Mouse (Mus musculus): ENCODE data around the gene Eps8l2.

The Eps8l2 gene

DNA sequence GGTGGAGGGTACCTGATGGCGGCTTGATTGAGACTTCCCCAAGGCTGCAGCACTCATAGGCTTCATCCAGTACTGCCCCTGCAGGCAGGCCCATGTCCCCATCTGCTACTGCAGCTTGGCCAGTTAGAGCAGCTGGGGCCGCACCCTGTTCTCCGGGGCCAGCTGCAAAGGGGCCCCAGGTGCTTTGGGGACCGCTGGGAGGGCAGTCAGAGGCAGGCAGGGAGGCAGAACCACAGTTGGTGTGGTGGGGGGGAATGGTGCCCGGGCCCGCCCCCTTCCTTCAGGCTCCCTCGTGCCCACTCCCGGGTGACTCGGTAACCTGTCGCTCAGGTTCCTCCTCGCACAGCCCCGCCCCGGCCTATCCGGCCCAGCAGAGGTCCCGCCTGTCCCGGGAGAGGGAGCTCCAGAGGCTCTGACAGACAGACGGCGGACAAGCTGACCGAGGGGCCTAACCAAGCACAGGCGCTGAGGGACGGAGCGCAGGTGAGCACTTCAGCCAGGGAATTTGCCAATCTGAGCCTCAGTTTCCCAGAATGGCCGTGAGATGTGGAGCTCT, at the start of gene Eps8l2:
Eps8l2 (plus strand) TSS at position 305 of the 556 bp plus-strand sequence.
- peak; percentile 87 to 89 for DNase-seq

DNA sequence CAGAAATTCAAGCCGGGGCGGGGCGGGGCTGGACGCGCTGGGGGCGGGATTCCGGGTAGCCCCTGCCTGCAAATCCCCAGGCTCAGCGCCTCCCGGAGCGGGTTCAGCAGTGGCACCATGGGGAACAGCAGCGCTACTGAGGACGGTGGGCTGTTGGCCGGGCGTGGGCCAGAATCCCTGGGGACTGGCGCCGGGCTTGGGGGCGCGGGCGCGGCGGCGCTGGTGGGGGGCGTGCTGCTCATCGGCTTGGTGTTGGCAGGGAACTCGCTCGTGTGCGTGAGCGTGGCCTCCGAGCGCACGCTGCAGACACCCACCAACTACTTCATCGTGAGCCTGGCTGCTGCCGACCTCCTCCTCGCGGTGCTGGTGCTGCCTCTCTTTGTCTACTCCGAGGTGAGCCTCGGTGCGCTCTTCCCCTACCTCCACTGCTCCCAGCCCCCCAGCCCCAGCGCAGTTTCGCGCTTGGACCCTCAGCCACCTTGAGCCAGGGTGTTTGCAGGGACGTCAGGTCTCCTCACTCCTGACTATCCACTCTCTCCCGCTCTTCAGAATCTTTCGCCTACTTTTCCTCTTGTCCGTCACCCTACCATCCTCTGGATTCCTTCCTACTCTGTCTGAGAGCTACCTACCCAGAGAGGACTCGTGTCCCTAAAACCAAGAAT, 46.6 kb upstream of the Eps8l2 start, which contains the start of gene Drd4:
Drd4 (plus strand) TSS at position 86 of the 662 bp plus-strand sequence.
- no peak for DNase-seq

DNA sequence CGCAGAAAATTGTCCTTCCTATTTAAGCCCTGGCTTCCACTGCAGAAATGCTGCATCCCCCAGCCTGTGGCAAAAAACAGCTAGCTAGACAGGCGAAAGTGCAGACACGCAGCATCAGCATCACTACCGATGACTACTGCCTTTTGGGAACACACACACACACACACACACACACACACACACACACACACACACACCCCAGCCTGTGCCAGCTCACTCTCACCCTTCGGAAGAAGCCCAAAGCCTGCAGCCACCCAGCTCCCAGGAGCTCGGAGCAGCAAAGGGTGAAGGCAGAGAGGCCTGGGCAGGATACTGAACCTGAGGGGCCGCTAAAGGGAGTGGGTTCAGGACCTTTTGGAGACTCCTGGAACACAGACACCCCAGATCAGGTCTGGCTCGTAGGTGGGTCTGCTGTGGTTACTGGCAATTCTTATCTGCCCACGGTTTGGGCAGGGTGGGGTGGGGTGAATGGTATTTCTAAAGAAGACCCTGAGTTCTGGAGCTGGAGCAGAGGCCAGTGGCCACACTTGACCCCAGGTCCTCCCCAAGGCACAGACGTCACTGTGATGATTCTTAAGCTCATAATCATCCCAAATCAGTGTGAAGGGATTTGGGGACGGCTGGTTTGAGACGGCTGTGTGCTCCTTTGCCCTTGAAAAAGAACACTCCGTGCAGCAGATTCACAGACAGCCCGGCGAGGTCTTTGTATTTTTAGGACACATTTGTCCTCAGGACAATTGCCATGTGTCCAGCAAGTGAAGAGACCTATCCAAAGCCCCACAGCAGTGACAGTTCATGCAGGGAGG, 45.9 kb upstream of the Eps8l2 start:
- DNase-seq, result no peak

DNA sequence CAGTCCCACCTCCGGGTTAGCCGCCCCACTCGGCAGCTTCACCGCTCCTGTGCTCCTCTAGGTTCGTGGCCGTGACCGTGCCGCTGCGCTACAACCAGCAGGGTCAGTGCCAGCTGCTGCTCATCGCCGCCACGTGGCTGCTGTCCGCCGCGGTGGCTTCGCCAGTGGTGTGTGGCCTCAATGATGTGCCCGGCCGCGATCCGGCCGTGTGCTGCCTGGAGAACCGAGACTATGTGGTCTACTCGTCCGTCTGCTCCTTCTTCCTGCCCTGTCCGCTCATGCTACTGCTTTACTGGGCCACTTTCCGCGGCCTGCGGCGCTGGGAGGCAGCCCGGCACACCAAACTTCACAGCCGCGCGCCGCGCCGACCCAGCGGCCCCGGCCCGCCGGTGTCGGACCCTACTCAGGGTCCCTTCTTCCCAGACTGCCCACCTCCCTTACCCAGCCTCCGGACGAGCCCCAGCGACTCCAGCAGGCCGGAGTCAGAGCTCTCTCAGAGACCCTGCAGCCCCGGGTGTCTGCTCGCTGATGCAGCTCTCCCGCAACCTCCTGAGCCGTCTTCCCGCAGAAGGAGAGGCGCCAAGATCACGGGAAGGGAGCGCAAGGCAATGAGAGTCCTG, 44.7 kb upstream of the Eps8l2 start:
- no peak for DNase-seq

DNA sequence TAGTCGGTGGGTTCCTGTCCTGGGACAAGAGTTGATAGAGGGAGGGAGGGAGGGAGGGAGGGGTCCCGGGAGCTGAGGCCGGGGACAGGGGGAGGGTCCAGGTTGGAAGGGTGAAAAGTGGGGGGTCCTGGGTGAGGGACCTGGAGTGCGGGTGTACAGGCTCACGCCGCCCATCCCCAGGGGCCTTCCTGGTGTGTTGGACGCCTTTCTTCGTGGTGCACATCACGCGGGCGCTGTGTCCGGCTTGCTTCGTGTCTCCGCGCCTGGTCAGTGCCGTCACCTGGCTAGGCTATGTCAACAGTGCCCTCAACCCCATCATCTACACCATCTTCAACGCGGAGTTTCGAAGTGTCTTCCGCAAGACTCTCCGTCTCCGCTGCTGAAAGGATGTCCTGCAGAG, 44.2 kb upstream of the Eps8l2 start:
- no peak for DNase-seq

DNA sequence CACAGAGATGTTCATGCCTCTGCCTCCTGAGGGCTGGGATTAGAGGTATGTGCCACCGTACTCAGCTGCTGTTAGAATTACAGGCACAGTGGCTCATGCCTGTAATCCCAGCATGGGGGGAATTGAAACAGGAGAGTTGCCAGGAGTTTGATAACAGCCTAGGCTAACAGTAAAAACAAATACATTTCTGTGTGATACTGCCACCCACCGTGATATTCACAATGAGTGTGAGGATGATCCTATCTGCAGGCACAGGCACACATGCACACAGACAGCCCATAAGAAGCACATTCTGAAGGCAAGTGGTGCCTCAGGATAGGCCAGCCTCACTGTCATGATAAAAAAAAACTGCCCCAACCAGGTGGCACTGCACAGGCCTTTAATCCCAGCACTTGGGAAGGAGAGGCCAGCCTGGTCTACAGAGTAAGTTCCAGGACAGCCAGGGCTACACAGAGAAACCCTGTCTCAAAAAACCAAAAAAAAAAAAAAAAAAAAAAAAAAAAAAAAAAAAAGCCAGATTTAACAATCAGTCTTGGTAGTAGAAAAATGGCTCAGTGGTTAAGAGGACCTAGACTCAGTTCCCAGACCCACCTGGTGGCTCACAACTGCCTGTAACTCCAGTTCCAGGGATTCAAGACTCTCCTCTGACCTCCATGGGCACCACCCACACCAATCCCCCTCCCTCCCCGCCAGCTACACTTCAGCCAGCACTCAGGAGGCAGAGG, 40.6 kb upstream of the Eps8l2 start:
- DNase-seq, result no peak

DNA sequence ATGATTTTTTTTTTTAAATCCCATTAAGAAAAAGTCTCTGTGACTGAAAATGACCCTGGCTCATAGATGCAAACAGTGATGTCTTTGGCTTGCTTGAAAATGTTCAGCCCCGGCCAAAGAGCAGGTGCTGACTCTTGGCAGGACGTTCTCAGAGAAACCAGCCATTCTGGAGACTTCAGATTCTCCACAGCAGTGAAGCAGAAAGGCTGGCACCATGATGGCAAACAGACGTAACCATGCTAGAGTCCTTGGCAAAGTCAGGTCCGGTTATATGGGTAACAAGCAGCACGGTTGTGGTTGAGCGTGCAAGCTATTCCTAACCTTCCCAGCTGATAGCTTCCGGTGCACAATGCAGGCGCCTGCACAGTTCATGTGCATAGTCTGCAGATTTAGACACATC, 39.5 kb upstream of the Eps8l2 start:
- no peak for DNase-seq

DNA sequence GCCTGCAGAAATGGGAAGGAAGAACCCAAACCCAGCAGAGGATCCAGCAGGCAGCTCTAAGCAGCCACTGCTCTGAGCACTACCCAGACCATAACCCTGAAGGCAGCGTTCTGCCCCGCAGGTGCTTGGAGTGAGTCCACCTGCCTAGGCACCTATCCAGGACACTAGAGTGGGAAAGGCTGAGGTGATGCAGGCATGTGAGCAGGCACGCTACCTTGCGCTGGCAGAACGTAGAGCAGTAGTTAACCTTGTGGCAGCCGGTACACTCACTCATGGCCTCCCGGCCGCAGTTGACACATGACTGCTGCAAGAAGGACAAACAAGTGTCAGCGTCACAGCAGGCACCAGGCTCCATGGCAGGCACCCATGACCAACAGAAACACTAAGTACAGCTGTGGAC, 37.3 kb upstream of the Eps8l2 start:
- DNase-seq, result peak; percentile 43 to 54

DNA sequence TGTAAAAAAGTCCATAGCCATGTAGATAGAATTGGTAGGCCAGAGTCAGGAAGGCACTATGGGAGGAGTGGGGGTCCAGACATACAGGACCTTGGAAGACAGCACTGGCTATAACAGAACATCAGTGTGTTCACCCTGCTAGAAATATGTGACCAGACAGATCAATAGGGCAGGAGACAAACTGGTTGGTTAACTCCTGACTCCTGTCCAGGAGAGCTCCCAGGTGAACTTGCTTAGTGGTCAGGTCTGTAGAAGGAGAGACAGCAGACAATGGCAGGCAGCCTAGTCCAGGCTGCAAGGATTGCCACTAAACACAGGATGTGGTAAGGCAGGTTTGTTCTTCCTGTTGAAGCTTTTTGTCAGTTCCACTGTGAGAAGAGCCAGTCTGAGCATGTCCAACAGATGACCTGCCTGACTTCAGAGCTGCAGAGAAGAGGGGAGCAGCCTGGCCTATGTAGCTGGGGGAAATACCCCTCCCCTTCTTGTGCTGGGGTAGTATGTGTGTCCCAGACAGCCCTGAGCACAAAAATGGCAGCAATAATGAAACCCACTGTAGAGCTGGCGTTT, 35.9 kb upstream of the Eps8l2 start:
- DNase-seq, result peak; percentile 25 to 31

DNA sequence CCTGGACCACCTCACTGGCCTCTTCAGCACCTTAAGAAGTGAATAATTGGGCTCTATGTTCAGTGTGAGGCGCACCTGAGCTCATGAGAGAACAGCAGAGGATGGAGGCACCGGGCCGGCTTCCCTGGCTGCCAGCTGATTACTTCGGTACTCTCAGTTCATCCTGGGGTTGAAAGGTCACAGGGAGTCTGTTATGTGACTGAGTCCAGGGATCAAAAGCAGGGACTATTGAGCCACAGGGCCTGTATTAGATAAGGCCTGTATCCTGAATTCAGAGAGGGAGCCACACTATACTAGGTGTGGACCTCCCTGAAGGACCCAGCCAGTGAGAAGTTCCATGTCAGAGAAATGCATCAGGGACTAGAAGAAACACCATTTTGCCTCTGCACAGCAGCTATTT, 34.1 kb upstream of the Eps8l2 start:
- DNase-seq, result no peak

DNA sequence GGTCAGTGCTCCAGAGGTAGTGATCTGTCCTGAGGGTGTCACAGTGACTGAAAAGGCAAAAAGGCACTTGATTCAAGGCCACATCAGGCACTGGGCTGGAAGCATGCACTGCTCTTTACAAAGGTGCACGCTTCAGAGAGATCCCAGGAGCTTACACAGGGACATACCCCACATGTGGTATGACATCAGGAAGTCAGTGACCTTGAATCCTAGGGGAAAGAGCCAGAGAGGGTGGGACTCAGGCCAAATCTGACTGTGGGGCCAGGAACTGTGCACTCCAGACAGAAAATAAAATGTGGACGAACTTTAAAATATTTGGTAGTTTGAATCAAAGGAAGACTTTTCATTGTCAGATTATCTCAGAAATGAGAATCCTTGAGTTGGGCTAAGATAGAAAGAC, 24.3 kb upstream of the Eps8l2 start:
- no peak for DNase-seq

DNA sequence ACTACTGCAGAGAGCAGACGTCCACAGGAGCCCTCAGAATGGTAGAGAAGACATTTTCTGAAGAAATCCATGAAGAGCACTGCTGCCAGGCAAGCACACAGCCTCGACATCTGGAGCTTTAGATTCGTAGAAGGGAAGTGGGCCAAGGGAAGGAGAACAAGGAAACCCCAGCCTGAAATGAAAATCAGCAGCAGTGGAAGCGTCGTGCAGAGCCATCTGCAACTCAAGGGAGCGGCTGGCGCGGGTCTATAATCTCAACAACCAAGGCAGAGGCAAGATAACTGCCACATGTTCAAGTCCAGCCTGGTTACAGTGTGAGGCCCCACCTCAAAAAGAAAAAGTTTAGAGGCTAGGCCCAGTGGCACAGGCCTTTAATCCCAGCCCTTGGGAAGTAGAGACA, 23.6 kb upstream of the Eps8l2 start:
- no peak for DNase-seq

DNA sequence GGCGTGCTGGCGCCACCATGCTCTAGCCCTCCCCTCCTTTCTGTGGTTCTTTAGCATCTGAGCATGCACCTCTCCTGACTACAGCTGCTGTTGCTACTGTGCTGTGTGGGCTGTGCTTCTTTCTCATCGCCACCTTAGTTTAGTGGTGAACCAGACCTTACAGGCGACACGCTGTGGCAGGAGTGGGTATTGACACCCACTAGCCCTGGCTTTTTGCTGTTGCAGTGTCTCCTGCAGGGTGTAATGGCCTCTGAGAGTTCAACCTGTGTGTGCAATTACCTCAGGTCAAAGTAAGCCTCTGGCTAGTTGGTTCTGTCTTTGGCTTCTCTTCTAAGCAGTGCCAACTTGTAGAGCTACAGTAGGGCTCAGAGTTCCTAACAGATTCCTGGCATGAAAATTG, 22.7 kb upstream of the Eps8l2 start:
- peak; percentile 86 to 90 for DNase-seq

DNA sequence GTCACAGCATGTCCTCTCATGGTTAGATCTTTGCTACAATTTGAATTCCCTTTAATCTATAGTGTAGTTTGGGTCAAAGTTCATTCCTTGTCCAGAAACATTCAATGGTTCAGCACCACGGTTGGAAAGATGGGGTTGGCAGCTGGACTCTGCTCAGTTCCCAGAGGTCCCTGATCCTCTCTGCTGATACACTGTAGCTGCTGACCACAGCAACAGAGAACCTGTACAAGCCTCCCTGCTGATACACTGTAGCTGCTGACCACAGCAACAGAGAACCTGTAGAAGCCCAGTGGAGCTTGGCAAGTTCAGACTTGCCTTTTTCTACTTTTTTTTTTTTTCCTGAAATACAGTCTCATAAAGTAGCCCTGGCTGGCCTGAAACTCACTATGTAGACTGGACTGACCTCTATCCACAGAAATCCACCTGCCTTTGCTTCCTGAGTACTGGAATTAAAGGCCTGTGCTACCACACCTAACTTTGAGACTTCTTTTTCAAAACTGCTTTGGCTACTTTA, 21.0 kb upstream of the Eps8l2 start:
- no peak for DNase-seq

DNA sequence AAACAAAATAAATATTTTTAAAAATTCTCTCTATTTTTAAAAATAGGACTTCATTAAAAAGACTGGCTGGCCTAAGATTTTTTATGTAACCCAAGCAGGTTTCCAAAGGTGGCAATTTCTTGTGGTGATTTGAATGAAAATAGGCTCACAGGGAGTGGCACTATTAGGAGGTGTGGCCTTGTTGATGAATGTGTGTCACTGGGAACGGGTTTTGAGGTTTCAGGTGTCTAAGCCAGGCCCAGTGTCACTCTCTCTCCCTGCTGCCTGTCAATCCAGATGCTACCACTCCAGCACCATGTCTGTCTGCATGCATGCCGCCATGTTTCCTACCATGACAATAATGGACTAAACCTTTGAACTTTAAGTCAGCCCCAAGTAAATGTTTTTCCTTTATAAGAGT, 19.2 kb upstream of the Eps8l2 start:
- no peak for DNase-seq

DNA sequence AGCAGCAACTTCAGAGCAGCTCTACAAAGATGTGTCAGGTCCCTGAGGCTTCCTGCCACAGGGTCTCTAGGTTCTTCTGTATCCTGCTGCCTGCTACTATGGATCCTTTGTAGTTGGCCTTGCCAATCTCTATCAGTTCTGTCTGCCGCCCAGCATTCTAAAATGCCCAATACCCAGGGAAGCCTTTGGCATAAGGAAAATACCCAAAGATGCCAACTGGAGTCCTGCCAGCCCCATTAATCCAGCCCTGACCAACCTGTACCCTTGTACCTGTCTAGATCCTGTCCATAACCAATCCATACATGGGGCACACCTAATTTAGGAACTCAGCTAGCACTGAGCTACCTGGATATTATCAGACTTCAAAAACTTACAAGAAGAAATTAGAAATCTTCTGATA, 14.0 kb upstream of the Eps8l2 start:
- DNase-seq, result peak; percentile 44 to 49

DNA sequence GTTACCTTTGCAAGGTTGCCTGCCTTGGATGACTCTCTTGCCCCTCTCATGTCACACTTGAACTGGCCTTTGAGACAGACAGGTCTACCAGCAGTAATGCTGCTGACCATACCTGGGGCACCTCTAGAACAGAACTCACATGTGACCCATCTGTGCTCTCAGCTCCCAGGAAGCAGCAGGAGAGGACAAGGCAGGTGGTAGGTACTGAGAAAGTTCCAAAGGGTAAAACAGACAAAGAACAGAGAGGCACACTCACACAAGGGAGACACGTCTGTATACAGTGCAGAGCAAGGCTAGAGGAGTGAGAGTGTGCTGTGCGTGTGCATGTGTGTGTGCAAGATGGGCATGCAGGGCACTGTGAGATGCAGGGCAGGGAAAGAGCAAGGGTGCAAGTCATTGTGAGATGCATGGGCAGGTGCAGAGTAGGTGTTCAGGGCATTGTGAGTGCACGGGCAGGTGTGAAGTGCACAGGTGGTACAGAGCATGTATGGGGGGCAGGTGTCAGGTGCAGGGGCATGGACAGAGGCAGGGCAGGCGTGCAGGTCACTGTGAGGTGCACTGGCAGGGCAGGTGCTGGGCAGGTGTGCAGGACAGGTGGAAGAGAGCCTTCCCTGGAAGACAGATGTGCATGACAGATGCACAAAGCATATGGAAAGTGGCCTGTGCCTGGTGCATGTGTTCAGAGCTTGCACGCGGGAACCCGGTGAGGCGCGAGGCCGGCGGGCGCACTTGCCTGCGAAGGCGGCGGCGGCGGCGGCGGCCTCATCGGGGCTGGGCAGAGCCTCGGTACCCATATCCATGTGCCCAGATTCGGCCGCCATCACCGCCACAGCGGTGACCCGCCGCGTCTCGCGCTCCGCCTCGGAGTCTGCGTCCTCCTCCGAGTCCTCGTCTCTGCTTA, 11.9 kb upstream of the Eps8l2 start:
- no peak for DNase-seq

DNA sequence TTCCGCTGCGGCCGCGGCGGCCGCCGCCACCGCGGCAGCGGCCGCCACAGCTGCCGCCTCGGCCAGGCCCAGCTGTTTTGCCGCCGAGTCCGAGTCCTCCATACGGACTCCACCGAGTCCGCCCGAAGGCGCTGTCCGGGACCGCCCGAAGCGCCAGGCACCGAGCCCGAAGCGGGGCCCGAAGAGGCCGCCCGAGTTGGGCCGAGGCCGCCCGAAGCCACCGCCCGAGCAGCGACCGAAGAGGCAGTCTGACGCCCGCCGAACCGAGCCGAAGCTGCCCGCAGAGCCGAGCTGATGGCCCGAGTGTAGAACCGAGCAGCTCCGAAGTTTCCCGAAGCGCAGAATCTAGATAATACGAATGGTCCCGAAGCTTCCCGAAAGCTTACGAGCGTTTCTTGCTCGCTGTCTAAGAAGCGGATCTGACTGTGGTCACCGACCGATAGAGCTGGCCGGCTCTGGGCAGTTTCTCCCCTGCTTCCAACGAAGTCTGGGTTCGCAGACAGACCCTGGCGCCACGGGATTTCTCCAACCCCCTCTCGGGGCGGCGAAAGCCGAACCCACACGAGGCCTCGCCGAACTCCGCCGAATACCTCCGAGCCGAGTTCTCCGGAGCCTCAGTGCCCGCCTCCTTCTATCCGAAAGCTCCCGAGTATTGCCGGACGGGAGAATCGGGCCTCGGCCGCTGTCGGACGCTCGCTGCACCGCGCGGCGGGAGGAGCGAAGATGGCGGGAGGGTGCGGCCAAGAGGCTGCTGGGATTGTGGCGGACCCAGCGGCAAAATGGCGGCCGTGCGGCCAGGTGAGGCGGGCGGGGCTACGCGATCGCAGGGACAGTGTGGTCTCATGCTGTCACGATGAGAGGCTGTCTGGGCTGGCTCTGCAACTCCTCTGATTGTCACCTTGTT, 11.0 kb upstream of the Eps8l2 start, which contains the start of the genes Deaf1 and Tmem80:
Deaf1 (minus strand) TSS at position 222 of the 904 bp plus-strand sequence.
Tmem80 (plus strand) TSS at position 271 of the 904 bp plus-strand sequence.
- DNase-seq, result peak; percentile 99 to 100

DNA sequence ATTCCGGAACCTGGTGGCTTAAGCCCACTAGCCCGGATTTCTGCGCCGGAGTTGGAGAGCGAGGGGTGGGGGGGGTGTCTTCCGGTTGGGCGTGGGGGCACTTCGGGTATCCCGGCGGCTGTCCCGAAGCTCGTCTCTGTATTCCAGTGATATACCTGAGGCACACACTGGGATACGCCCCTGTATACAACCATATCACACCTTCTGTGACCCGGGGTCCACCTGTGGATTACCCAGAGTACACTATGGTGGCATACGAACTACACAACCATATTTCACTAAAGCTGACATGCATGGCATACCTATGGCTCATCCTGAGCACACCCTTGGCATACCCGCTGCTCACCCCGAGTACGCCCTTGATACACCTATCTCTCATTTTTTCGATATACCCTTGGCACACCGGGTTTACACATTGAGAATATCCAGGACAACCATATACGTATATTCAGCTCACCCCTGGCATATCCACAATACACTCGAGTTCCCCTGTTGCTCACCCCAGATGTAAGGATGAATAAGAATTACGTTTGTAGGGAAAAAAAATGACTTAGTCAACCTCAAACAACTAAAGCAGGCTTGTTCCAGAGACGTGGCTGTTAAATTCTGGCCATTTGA, 10.2 kb upstream of the Eps8l2 start:
- DNase-seq, result no peak

Data from kidney, adult 8-10 months (tissue).